Mouse (Mus musculus) frontal cortex, adult 2 months (tissue): ENCODE results near the gene Brd3. TPM values are rescaled to one million over a fixed set of nuclear protein-coding genes. Genes with fewer than 3 reads are reported as not detected.
"Not testable (repeated sequence)": the region's sequence is repeated elsewhere in the genome, so short reads cannot be mapped to it uniquely, and the experiment has no call there.

Experiments used
- DNase-seq, 2 experiments: peaks; one replicate each; pipeline ENCODE4 v3.0.0; 2022; ENCODE audit warnings: low spot score in 1 of 2; ENCODE audit errors: extremely low spot score in 1 of 2
- polyA plus RNA-seq: library from polyadenylated mRNA; depleted of rRNA; stranded (reverse); fragments of >200 nt; gene quantifications from 2 replicates; pipeline ENCODE4 v1.2.3, GENCODE M21; 2012

The Brd3 gene
- polyA plus RNA-seq, 1 experiment = 29.6 TPM

DNA sequence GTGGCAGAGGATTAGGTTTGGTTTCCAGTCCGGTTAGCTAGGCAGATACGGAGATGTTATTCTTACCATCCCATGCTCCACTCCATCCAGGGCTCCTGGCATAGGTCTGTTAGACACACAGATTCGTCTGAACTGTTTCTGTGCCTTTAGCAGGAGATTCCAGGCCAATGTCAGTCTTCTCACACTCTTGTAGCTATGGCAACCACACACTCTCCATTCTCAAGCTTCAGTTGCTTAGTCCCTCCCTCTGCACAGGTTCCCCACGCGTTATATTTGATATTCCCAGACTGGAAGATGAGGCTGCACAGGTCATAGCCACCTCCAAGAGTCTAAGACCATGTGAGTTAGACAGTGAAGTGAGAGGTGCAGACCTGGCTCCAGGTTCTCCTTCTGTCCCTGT lies 6.4 kb upstream of the Brd3 start:
- peak in 1 of 2 experiments; percentile 30 for DNase-seq

DNA sequence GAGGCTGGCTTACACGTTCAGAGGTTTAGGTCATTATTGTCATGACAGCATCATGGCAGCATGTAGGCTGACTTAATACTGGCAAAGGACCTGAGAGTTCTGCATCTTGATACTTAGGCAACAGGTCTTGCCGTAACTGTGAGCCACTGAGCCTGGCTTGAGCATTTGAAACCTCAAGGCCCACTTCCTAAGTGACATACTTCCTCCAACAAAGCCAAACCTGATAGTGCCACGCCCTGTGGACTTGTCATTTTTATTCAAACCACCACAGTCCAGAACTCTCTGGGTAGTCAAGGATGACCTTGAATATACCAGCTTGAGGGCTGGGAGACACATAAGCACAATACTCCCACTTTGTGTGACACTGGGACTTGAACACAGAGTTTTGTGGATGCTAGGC lies 5.4 kb upstream of the Brd3 start:
- DNase-seq = no peak

DNA sequence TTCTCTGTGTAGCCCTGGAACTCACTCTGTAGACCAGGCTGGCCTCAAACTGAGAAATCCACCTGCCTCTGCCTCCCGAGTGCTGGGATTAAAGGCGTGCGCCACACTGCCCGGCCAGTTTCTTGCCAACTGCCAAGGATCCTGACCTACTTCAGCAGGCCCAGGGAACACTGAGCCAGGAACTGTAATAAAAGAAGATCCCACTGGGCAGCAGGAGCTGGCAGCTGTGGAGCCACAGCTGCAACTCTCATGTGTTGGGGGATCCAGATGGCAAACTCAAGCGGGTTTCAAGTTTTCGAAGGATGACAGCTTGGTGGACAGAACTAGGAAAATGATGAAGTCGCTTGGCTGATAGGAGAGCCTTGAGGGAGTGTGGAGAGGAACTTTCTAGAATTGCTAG lies 3.2 kb upstream of the Brd3 start:
- DNase-seq = no peak

DNA sequence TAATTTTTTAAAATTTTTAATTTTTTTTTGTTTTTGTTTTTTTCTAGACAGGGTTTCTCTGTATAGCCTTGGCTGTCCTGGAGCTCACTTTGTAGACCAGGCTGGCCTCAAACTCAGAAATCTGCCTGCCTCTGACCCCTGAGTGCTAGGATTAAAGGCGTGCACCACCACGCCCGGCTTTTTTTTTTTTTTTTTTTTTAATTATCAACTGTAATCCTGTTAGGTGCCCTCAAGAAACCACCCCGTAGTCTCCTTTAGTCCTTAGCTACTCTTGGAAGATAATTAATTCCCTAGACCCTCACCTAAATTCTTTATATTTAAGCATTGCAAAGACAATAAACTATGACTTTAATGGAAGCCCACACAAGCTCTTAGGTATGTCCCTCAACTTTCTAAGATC lies 804 bp downstream of the Brd3 start:
- DNase-seq = not testable (repeated sequence)

DNA sequence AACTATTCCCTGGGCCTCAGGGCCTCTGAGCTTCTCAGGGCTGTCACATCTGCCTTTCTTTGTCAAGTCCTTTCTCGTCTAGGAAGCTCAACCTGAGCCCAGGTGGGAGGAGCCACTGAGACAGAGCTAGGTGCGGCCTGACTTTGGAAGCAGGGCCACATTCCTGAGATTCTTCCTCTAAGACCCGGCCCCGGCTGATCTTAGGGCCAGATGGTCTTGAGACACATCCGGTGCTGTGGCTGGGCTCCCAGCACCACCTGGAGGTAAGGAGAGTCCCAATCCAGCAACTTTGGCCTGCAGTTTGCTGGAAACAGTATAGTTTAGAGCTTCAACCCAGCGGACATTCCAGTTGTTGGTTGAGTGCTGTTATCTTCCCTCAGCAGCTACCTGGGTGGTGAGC lies 1.9 kb downstream of the Brd3 start:
- no peak for DNase-seq

DNA sequence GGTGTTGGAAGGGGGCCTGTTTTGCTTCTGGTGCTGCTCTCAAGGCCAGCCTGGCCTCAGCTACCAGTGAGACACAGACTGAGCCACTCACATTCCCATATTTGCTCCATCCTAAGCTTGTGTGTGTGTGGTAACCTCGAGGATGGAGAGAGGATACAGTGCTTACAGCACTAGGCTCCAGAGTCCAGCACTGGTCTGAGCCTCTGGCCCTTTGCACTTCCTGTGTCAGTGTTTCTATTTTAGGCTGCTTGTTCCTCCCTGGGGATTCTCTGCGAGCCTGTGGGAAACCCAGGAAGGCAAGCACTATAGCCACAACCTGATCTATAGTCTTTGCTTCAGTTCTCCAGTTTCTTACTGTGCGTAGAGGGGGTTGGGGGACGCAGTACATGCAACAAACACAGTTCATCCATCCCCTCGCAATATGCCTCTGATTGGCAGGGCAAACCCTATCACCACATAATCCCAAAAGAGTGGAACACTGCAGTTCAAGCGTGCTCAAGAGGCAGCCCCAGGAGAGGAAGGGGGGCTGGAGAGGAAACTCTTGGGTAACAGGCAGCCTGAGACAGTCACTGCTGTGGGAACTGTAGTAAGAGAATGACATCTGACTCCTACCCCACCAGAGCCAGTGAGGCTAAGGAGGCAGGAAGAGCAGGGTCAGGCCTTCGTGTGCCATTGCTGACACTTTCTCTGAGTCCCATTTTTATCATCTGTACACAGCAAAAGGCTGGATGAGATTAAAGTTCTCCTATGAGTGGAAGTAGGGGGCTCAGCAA lies 3.2 kb downstream of the Brd3 start:
- no peak for DNase-seq

DNA sequence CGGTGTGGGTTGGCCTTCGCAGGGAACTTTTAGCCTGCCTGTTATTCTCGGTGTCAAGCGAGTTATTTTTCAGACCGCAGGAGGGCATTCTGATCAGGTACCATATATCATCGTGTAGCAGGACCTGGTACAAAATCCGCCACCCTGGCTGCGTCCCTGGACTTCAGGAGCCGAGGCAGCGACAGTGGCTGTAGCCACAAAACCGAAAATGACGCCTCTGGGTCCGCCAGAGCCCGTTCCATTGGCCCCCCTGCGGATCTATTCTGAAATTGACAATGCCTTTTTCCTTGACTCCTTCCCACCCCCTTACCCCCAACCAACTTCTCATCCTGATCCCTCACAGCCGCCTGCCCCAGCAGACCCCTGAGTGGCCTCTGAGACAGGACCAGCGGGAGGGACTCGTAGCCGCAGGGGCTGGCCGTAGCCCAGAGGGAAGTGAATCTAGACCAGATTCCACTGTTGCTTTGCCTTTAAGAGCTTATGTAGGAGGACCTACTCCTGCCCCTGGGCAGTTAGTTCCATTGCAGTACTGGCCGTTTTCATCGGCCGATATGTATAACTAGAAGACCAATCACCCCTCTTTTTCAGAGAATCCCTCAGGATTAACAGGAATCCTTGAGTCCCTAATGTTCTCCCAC lies 11.0 kb downstream of the Brd3 start:
- DNase-seq = no peak

DNA sequence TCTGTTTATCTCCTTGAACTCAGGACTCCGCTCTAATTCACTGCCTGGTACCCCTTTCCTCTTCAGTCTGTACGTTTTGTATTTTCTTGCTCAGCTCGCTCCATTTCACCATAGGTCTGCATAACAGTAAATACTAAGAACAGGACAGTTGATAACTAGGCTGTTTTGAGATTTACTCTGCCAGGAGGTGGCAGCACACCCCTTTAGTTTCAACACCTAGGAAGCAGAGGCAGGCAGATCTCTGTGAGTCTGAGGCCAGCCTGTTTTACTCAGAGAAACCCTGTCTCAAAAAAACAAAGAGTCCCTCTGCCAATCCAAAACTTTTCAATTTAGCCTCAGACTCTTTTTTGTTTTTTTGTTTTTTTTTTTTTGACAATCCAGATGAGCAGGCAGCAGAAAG lies 13.5 kb downstream of the Brd3 start:
- no peak for DNase-seq

DNA sequence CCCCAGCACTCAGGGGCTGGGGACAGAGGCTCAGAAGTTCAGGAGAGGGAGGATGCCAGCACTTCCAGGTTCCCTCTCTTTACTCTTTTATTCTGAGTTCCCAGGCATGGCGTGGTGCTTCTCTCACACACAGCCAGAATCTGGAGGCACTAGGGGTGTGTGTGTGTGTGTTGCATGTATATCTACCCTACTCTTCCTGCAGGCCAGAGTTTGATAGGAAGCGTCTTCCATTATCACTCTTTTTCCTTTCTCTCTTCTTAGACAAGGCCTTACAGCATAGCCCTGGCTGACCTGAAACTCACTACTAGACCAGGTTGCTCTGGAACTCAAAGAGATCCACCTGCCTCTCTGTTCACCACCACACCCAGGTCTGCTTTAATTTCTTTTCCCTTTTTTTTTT lies 16.5 kb downstream of the Brd3 start:
- DNase-seq = no peak

DNA sequence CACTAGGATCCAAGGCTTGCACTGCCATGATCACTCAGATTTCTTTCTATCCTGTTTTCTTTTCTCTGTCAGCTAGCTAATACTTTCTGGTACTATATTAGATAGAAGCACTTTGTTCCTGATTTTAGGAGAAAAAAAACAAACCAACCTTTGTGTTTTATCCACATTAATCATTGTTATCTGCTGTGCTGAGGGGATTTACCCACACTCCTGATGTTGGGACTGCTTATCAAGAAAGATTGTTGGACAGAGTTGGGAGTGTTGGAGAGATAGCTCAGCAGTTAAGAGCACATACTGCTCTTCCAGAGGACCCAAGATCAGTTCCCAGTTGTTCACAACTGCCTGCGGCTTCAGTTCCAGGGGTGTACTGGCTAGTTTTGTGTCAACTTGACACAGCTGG lies 19.1 kb downstream of the Brd3 start:
- DNase-seq = no peak

DNA sequence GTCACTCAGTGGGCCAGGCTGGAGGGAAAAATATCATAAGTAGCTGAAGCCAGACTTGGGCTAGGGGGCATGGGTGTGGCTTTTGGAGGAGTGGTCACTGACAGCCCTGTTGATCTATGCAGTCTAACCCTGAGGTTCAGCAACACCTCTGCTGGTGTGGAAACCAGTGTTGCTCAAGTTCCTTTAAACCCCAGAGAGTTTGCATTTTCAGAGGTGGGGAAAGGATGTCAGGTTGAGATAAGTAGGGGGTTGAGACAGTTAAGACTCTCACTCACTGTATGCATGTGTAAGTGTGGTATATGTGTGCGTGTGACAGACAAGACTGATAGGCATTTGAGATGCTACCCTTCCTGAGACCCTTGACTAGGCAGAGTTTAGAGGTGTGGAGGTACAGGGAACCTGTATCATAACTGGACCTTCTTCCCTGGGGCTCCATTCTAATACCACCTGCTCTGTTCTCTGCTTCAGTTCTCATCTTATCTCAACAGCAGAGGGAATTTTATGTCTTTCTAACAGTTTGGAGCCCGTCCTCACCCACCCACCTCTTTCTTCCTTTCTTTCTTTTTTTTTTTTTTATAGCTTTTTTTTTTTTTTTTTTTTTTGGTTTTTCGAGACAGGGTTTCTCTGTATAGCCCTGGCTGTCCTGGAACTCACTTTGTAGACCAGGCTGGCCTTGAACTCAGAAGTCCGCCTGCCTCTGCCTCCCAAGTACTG lies 20.0 kb downstream of the Brd3 start:
- no peak for DNase-seq

DNA sequence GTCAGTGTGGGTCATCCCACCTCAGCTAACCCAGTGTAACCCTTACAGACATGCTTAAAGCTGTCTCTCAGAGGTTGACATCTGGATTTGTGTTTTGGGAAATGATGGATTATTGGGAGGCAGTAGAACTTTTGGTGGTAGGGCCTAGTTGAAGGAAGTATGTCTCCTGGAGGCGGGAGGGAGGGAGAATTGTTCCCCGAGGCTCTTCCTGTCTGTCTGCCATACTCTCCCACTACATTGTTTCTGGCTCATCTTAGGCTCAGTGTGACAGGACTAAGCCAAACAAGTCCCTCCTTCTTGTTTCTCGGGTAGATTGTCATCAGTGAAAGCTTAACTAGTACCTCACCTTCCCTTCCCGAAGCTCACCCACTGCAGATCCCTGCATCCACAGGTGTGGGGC lies 20.7 kb downstream of the Brd3 start:
- no peak for DNase-seq

DNA sequence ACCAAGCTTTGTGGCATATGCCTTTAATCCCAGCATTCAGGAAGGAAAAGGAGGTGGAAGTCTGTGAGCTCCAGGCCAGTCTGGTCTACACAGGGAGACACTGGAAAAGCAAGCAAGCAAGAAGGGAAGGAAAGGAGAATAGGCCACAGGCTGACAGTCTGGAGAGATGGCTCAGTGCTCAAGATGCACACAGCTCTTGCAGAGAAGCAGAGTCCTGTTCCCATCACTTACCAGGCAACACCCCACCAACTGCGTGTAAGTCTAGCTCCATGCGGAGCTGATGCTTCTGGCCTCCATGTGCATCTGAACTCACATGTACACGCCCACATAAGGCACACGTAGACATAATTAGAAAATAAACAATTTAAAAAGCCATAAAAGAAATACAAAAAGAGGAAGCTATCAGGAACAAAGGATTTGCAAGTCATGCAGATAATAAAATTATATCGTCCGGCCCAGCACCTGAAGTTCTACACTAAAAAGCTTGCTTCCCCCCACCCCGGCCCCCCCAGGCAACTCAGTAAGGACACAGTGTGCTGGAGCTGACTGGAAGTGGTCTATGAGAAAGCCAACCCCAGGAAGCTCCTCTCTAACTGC lies 25.1 kb downstream of the Brd3 start:
- DNase-seq = no peak

DNA sequence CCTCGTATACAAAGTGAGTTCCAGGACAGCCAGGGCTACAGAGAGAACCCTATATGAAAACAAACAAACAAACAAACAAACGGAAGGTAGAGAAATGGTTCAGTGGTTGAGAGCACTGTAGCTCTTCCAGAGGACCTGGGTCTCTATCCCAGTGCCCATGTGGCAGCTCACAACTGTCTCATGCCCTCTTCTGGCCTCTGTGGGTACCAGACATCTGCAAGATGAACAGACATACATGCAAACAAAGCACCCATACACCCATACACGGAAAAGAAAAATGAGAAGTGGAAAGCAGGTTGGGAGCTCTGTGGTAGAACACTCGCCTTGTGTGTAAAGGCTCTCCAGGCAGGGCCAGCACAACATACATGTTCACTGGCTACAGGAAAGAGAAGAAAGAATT lies 27.1 kb downstream of the Brd3 start:
- no peak for DNase-seq

DNA sequence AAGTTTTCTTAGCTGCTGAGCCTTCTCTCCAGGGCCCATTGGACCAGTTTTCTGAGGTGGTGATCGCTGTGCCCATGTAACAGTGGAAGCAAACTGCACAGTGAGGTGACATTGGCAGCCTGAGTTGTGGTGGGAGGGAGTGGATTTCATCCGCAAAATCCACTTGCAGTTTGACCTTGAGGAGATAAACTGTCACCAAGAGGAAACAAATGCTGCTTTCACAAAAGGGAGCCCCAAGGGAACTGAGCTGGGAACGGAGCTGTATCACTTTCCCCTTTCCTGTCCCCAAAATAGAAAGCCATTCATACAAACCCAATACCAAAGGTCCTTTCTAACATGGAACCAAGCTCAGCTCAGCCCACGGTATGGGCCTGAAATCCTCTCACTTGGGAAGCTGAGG lies 27.6 kb downstream of the Brd3 start:
- no peak for DNase-seq

DNA sequence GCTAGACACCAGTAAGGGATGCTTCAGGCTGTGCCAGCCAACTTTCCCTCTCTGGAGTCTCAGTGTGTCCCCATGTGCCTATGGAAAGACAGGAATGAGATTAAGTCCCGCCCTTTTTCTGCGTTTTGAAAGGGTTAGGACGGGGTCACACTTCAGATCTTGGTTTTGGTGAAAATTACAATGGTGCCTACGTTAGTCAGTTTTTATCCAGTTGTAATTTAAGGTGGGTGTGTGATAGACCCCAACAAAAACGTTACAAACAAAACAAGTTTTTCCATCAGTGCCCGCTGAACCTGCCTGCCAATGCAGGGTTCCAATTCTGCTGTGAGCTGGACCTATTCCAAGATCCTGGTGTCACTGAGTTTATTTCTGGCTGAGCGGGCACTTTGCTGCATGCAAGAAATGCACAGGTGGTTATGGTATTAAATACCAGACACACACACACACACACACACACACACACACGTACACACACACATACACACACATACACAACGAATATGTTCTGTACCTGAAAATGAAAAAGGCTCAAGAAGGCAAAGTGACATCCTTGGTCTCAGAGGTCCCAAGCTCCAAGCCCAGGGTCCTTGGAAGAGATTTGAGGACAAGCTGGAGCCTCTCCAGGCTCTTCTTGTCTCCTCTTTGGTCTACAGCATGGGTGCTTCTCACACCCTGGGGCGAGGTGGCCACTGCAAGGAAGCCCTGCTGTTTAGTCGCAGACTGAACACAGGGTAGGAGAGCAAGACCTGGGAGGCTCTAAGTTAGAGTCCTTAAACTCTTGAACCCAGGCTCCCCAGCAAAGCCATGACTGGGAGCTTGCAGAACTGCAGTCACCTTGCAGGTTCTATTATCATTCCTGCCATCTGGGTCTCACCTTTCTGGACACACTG lies 30.9 kb downstream of the Brd3 start:
- peak in 1 of 2 experiments; percentile 18 for DNase-seq

DNA sequence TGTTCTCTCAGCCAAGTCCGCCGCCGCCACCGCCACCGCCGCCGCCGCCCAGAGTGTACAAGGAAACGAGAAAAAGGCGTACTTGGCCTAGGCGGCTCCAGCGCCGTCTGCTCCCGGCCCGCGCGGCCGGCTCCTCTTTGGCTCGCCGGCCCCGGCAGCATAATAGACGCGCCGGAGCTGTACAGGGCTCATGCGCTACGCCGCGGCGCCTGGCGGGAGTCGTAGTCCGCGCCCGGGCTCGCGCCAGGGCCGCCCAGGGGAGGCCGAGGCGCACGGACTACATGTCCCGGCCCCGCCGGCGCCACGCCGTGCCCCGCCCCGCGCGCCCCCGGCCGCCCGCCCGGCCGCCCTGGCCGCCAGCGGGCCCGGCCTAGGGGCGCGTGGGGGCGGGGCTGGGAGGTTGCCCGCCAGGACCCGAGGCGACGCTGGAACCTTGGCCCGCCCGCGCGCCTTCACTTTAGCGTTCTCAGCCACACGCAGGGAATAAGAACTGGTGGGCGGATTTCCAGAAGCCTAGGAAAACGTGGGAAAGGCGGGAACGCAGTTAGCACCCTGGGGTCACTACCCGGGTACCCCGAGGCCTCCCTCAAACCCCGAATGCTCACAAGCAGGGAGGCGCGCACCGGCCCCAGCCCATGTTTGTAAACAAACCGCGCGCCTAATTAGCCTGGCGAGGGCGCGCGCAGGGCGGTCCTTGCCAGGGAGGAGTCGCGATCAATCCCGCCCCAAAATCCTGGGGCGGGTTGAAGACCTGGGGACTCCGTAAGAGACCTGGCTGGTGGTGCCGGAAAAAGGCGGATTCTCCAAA lies 31.8 kb downstream of the Brd3 start:
- DNase-seq = peak; percentile 74 to 93

DNA sequence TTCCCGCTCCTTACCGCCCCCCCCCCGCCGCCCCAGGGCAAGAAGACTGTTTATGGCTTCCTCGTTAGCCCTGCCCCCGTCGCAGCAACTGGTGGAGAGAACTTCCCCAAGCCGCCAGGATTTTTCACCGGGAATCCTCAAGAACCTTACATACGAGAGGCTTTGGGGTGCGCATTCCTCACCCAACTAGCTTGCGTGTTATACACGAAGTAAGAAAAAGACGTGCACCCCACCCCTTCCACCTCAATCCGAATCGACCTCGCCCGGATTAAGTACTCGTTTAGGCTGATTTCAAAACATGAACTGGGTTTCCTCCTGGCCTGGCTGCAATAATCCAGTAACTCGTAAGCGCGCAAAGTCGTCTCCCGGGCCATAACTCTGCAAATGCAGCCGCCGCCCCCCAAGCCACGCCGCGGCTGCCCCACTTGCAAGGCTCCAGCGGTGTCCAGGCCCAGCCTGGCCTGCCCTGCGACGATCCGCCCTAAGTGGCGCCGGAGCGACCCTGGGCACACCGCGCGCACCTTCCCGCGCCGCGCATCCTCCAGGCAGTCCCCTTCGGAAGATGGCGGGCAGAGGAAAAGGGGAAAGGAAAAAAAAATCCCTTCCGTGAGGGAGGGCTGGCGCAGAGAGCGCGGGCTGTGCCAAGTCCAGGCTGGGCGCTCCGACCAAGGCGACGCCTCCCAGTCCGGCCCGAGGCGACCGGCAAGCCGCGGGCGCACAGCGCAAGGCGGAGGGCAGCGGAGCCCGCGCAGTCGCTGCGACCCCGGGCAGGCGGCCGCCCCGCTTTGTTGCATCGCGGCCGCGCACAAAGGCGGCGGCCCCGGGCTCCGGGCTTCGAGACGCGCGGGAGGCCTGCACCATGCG lies 32.6 kb downstream of the Brd3 start:
- peak in 1 of 2 experiments; percentile 19 for DNase-seq

DNA sequence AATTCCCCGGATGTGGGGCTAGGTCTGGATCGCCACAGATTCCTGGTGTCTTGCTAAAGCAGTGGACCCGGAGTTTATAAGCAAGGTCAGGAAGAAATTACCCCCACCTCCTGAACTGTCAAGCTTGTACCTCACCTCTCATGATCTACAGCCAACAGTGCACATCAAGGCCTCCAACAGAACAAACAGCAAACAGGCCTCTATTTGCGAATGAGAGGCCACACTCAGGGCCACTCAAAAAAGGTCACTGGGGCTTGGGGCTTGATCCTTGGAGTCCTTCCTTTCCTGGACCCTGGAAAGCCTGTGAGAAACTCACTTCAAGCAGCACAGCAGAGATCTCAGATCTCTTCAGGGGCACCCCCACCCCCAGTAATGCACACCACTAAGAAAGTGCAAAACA lies 33.6 kb downstream of the Brd3 start:
- DNase-seq = no peak
